Mouse (Mus musculus) kidney, postnatal 0 days (tissue): ENCODE results near the gene Mroh3. TPM values are rescaled to one million over a fixed set of nuclear protein-coding genes. Genes with fewer than 3 reads are reported as not detected.

Experiments
- ATAC-seq: fragments of 200-750 bp; cut with Nextera tagmentation; replicated peaks from 2 replicates; pipeline ENCODE4 v1.8.0; 2017; ENCODE audit warnings: low read depth, moderate number of reproducible peaks, moderate TSS enrichment, moderate library complexity; ENCODE audit not compliant: low FRiP score
- DNase-seq: peaks from one replicate; pipeline ENCODE4 v3.0.0-alpha.2; 2016; ENCODE audit warnings: low spot score
- H3K27ac ChIP-seq: fragments of 300-500 bp; sonication (generic); 2 replicates; pipeline ENCODE4 v1.5.1; 2014; ENCODE audit warnings: mild to moderate bottlenecking
- H3K27me3 ChIP-seq: fragments of 300-500 bp; sonication (generic); 2 replicates; pipeline ENCODE4 v1.6.1; 2014; ENCODE audit warnings: low read length, mixed read lengths; ENCODE audit not compliant: insufficient read depth
- H3K36me3 ChIP-seq: fragments of 300-500 bp; sonication (generic); 2 replicates; pipeline ENCODE4 v1.6.1; 2014; ENCODE audit warnings: low read length, mixed read lengths; ENCODE audit not compliant: insufficient read depth
- H3K4me1 ChIP-seq: fragments of 300-500 bp; sonication (generic); replicated peaks from 2 replicates; pipeline ENCODE4 v1.6.1; 2014; ENCODE audit warnings: antibody characterized with exemption, low read length, mixed read lengths; ENCODE audit not compliant: insufficient read depth
- H3K4me2 ChIP-seq: fragments of 300-500 bp; sonication (generic); 2 replicates; pipeline ENCODE4 v1.6.1; 2014; ENCODE audit warnings: mild to moderate bottlenecking, low read length, moderate library complexity, mixed read lengths
- H3K4me3 ChIP-seq: fragments of 300-500 bp; sonication (generic); replicated peaks from 2 replicates; pipeline ENCODE4 v1.5.1; 2014; ENCODE audit warnings: low read depth, low read length
- H3K9ac ChIP-seq: fragments of 300-500 bp; sonication (generic); 2 replicates; pipeline ENCODE4 v1.6.1; 2014; ENCODE audit warnings: low read depth, low read length
- H3K9me3 ChIP-seq: fragments of 300-500 bp; sonication (generic); replicated peaks from 2 replicates; pipeline ENCODE4 v1.6.1; 2016; ENCODE audit warnings: low read length, inconsistent platforms, mixed read lengths
- CTCF ChIP-seq: IDR thresholded peaks from 2 replicates; pipeline ENCODE4 v1.5.1; 2016; ENCODE audit warnings: antibody characterized with exemption, low read depth, mild to moderate bottlenecking, moderate library complexity
- WGBS: fragments of 180-500 bp; shearing (Covaris S2); extraction: QIAGEN DNeasy Blood & Tissue Kit; methylation state at CpG from one replicate; pipeline ENCODE4 v1.1.7; 2014; 5-methylcytosine and 5-hydroxymethylcytosine counted together
- polyA plus RNA-seq: library from polyadenylated mRNA; unstranded; fragments of >200 nt; fragmentation: Nextera tagmentation; extraction: Ambion mirVana; gene quantifications from 2 replicates; pipeline ENCODE4 v1.2.1, GENCODE M21; 2015

Mroh3 gene
- polyA plus RNA-seq, 1 experiment from 2014 or later = not detected

- no peaks in the 10 kb centered on the region for H3K27me3 ChIP-seq
- peak overlapping the region; percentile 87; the same call in 1 of the 2 replicates for H3K27ac ChIP-seq
- H3K4me3 ChIP-seq = no peak overlapping the region
- H3K4me2 ChIP-seq = peak overlapping the region; percentile 82
- TF ChIP-seq CTCF = no peak
- H3K36me3 ChIP-seq = no peaks in the 10 kb centered on the region
- no peak for DNase-seq
- H3K4me1 ChIP-seq = peaks cover 33% of the 10 kb centered on the region
- WGBS = 15% methylated on average over 6 of the region's 6 CpGs
- H3K9me3 ChIP-seq = no peaks in the 10 kb centered on the region
- no peak for ATAC-seq
- H3K9ac ChIP-seq = no peak overlapping the region
These were observed 19.0 kb upstream of the Mroh3 start for GRCm38 (mm10) chr1:136231596-136231995.

- peak; percentile 41 for ATAC-seq
- H3K36me3 ChIP-seq = no peaks in the 10 kb centered on the region
- no peak for TF ChIP-seq CTCF
These were observed 17.6 kb upstream of the Mroh3 start for GRCm38 (mm10) chr1:136230201-136230600.

GRCm38 (mm10) chr1:136229040-136229373, 16.4 kb upstream of the Mroh3 start:
- Histone ChIP-seq H3K9me3 (no peaks in the 10 kb centered on the region), H3K9ac (peak overlapping the region; percentile 32; the same call in 1 of the 2 replicates), H3K4me3 (peak overlapping the region; percentile 6; the same call in 1 of the 2 replicates), H3K4me2 (peak overlapping the region; percentile 46), H3K27ac (peak overlapping the region; percentile 87), H3K27me3 (no peaks in the 10 kb centered on the region), H3K36me3 (peaks cover 8% of the 10 kb centered on the region; the same call in 1 of the 2 replicates), H3K4me1 (peaks cover 33% of the 10 kb centered on the region)
- TF ChIP-seq CTCF = no peak
- ATAC-seq = peak; percentile 58
- WGBS = 19% methylated on average over 6 of the region's 6 CpGs
- peak; percentile 68 for DNase-seq

More at GRCm38 (mm10) chr1:136230201-136230600, 17.6 kb upstream of the Mroh3 start:
- Histone ChIP-seq H3K4me3 (peak overlapping the region; percentile 6; the same call in 1 of the 2 replicates), H3K4me1 (peaks cover 33% of the 10 kb centered on the region), H3K9me3 (no peaks in the 10 kb centered on the region), H3K27me3 (no peaks in the 10 kb centered on the region), H3K27ac (peak overlapping the region; percentile 87), H3K4me2 (peak overlapping the region; percentile 46), H3K9ac (peak overlapping the region; percentile 40; the same call in 1 of the 2 replicates)
- DNase-seq = peak; percentile 48
- WGBS = 36% methylated on average over 11 of the region's 11 CpGs

GRCm38 (mm10) chr1:136228328-136229039, 15.9 kb upstream of the Mroh3 start:
- DNase-seq = peak; percentile 43
- Histone ChIP-seq H3K27ac (peak overlapping the region; percentile 87), H3K36me3 (peaks cover 8% of the 10 kb centered on the region; the same call in 1 of the 2 replicates), H3K9me3 (no peaks in the 10 kb centered on the region), H3K4me1 (peaks cover 33% of the 10 kb centered on the region), H3K27me3 (no peaks in the 10 kb centered on the region), H3K4me3 (no peak overlapping the region), H3K4me2 (peak overlapping the region; percentile 46), H3K9ac (peak overlapping the region; percentile 32; the same call in 1 of the 2 replicates)
- no peak for TF ChIP-seq CTCF
- 15% methylated on average over 13 of the region's 13 CpGs for WGBS
- ATAC-seq = peak; percentile 78

- ATAC-seq (peak; percentile 38; the same call in 1 of the 2 replicates), DNase-seq (peak; percentile 5)
- Histone ChIP-seq H3K9ac (no peak overlapping the region), H3K4me2 (peak overlapping the region; percentile 15; the same call in 1 of the 2 replicates), H3K27me3 (no peaks in the 10 kb centered on the region), H3K36me3 (peaks cover 8% of the 10 kb centered on the region; the same call in 1 of the 2 replicates), H3K4me1 (peaks cover 37% of the 10 kb centered on the region), H3K27ac (peak overlapping the region; percentile 87; the same call in 1 of the 2 replicates), H3K9me3 (no peaks in the 10 kb centered on the region), H3K4me3 (no peak overlapping the region)
- no peak for TF ChIP-seq CTCF
- 59% methylated on average over 4 of the region's 4 CpGs for WGBS
These were observed 15.2 kb upstream of the Mroh3 start for GRCm38 (mm10) chr1:136227870-136228269.

GRCm38 (mm10) chr1:136226626-136227025, 14.0 kb upstream of the Mroh3 start:
- Histone ChIP-seq H3K27ac (no peak overlapping the region), H3K4me3 (no peak overlapping the region), H3K27me3 (no peaks in the 10 kb centered on the region), H3K4me2 (no peak overlapping the region), H3K36me3 (peaks cover 8% of the 10 kb centered on the region; the same call in 1 of the 2 replicates), H3K4me1 (peaks cover 40% of the 10 kb centered on the region), H3K9ac (no peak overlapping the region), H3K9me3 (no peaks in the 10 kb centered on the region)
- no peak for ATAC-seq
- DNase-seq = no peak
- whole genome bisulfite sequencing = 76% methylated on average over 8 of the region's 8 CpGs
- TF ChIP-seq CTCF = no peak
